Mouse (Mus musculus) spleen, postnatal 36 days (tissue): ENCODE results near the gene Mrpl1.

Experiments
- DNase-seq, 2 experiments: peaks; one replicate each; pipeline ENCODE4 v3.0.0; 2022; ENCODE audit warnings: low spot score in 2 of 2, mixed read lengths in 1 of 2

The Mrpl1 gene

GRCm38 (mm10) chr5:96308645-96309044 lies 99.4 kb downstream of the Mrpl1 start:
- no peak for DNase-seq

GRCm38 (mm10) chr5:96309566-96309965 lies 100.3 kb downstream of the Mrpl1 start:
- no peak for DNase-seq

- DNase-seq, result no peak
These were observed 102.4 kb downstream of the Mrpl1 start for GRCm38 (mm10) chr5:96311677-96312076.
